Mouse (Mus musculus): Measurements from ENCODE around the gene Zfp239.

GRCm38 (mm10) chr6:117814681-117815080 is 47.2 kb upstream of the Zfp239 start:
- TF ChIP-seq CTCF (IDR thresholded peaks at IDR 0.05) (no peak), POLR2A (IDR thresholded peaks at IDR 0.05; ENCODE audit: insufficient read depth, low read depth, low read length) (no peak)

Data from heart, adult 2 months (tissue).